Mouse (Mus musculus): Measurements from ENCODE around the gene Heyl. TPM values are rescaled to one million over a fixed set of nuclear protein-coding genes. Genes with fewer than 3 reads are reported as not detected.

Heyl gene
- polyA plus RNA-seq, 1 experiment from 2014 or later: 4.9 TPM

- ATAC-seq (ENCODE audit: low FRiP score, low TSS enrichment) (no peak), DNase-seq (ENCODE audit: low spot score) (no peak)
- Histone ChIP-seq H3K9ac (ENCODE audit: low read length) (no peak overlapping the region), H3K27me3 (ENCODE audit: control insufficient read depth, insufficient read depth, low read length) (no peaks in the 10 kb centered on the region), H3K4me2 (replicated peaks; ENCODE audit: low read depth) (no peak overlapping the region), H3K27ac (replicated peaks) (no peak overlapping the region), H3K9me3 (ENCODE audit: control insufficient read depth, low read length) (no peaks in the 10 kb centered on the region), H3K4me1 (replicated peaks; ENCODE audit: control insufficient read depth, insufficient read depth) (no peaks in the 10 kb centered on the region), H3K36me3 (ENCODE audit: control insufficient read depth, insufficient read depth, low read length) (no peaks in the 10 kb centered on the region), H3K4me3 (ENCODE audit: low read depth, low read length) (no peak overlapping the region)
- WGBS: 84% methylated on average over 9 of the region's 9 CpGs
- no peak for TF ChIP-seq CTCF (IDR thresholded peaks at IDR 0.05; ENCODE audit: low read depth)
- no peak for TF ChIP-seq EP300 (optimal IDR thresholded peaks at IDR 0.05)
Measured at GRCm38 (mm10) chr4:123213975-123214374, 19.4 kb upstream of the Heyl start.

- ATAC-seq (ENCODE audit: low FRiP score, low TSS enrichment) (no peak), DNase-seq (ENCODE audit: low spot score) (no peak)
- H3K27me3 ChIP-seq (ENCODE audit: control insufficient read depth, insufficient read depth, low read length): no peaks in the 10 kb centered on the region
- WGBS: 76% methylated on average over 1 of the region's 1 CpGs
- no peak overlapping the region for H3K4me2 ChIP-seq (replicated peaks; ENCODE audit: low read depth)
- TF ChIP-seq EP300 (optimal IDR thresholded peaks at IDR 0.05): no peak
- TF ChIP-seq CTCF (IDR thresholded peaks at IDR 0.05; ENCODE audit: low read depth): no peak
- no peak overlapping the region for H3K27ac ChIP-seq (replicated peaks)
- no peak overlapping the region for H3K9ac ChIP-seq (ENCODE audit: low read length)
- H3K4me1 ChIP-seq (replicated peaks; ENCODE audit: control insufficient read depth, insufficient read depth): no peaks in the 10 kb centered on the region
- H3K9me3 ChIP-seq (ENCODE audit: control insufficient read depth, low read length): no peaks in the 10 kb centered on the region
- H3K36me3 ChIP-seq (ENCODE audit: control insufficient read depth, insufficient read depth, low read length): no peaks in the 10 kb centered on the region
- H3K4me3 ChIP-seq (ENCODE audit: low read depth, low read length): no peak overlapping the region
Measured at GRCm38 (mm10) chr4:123215367-123215766, 18.0 kb upstream of the Heyl start.

GRCm38 (mm10) chr4:123216782-123217181 lies 16.6 kb upstream of the Heyl start:
- H3K9ac ChIP-seq (ENCODE audit: low read length): no peak overlapping the region
- H3K27me3 ChIP-seq (ENCODE audit: control insufficient read depth, insufficient read depth, low read length): no peaks in the 10 kb centered on the region
- no peaks in the 10 kb centered on the region for H3K36me3 ChIP-seq (ENCODE audit: control insufficient read depth, insufficient read depth, low read length)
- H3K27ac ChIP-seq (replicated peaks): no peak overlapping the region
- no peaks in the 10 kb centered on the region for H3K9me3 ChIP-seq (ENCODE audit: control insufficient read depth, low read length)
- ATAC-seq (ENCODE audit: low FRiP score, low TSS enrichment) (no peak), DNase-seq (ENCODE audit: low spot score) (peak; percentile 49)
- WGBS: 19% methylated on average over 1 of the region's 1 CpGs
- no peak overlapping the region for H3K4me3 ChIP-seq (ENCODE audit: low read depth, low read length)
- H3K4me2 ChIP-seq (replicated peaks; ENCODE audit: low read depth): no peak overlapping the region
- TF ChIP-seq EP300 (optimal IDR thresholded peaks at IDR 0.05) (no peak), CTCF (IDR thresholded peaks at IDR 0.05; ENCODE audit: low read depth) (peak; percentile 91)
- H3K4me1 ChIP-seq (replicated peaks; ENCODE audit: control insufficient read depth, insufficient read depth): no peaks in the 10 kb centered on the region

GRCm38 (mm10) chr4:123219720-123220357 lies 13.5 kb upstream of the Heyl start:
- DNase-seq (ENCODE audit: low spot score) (peak; percentile 68), ATAC-seq (ENCODE audit: low FRiP score, low TSS enrichment) (peak; percentile 79)
- Histone ChIP-seq H3K9ac (ENCODE audit: low read length) (no peak overlapping the region), H3K4me3 (ENCODE audit: low read depth, low read length) (no peak overlapping the region), H3K9me3 (ENCODE audit: control insufficient read depth, low read length) (no peaks in the 10 kb centered on the region), H3K4me1 (replicated peaks; ENCODE audit: control insufficient read depth, insufficient read depth) (no peaks in the 10 kb centered on the region), H3K27ac (replicated peaks) (no peak overlapping the region), H3K27me3 (ENCODE audit: control insufficient read depth, insufficient read depth, low read length) (no peaks in the 10 kb centered on the region), H3K36me3 (ENCODE audit: control insufficient read depth, insufficient read depth, low read length) (no peaks in the 10 kb centered on the region), H3K4me2 (replicated peaks; ENCODE audit: low read depth) (no peak overlapping the region)
- 68% methylated on average over 15 of the region's 15 CpGs for WGBS
- peak; percentile 99 for TF ChIP-seq CTCF (IDR thresholded peaks at IDR 0.05; ENCODE audit: low read depth)
- no peak for TF ChIP-seq EP300 (optimal IDR thresholded peaks at IDR 0.05)

GRCm38 (mm10) chr4:123220637-123221036 lies 12.7 kb upstream of the Heyl start:
- H3K9ac ChIP-seq (ENCODE audit: low read length): no peak overlapping the region
- no peaks in the 10 kb centered on the region for H3K36me3 ChIP-seq (ENCODE audit: control insufficient read depth, insufficient read depth, low read length)
- H3K27ac ChIP-seq (replicated peaks): no peak overlapping the region
- H3K4me3 ChIP-seq (ENCODE audit: low read depth, low read length): no peak overlapping the region
- no peak overlapping the region for H3K4me2 ChIP-seq (replicated peaks; ENCODE audit: low read depth)
- ATAC-seq (ENCODE audit: low FRiP score, low TSS enrichment) (no peak), DNase-seq (ENCODE audit: low spot score) (no peak)
- H3K27me3 ChIP-seq (ENCODE audit: control insufficient read depth, insufficient read depth, low read length): no peaks in the 10 kb centered on the region
- H3K9me3 ChIP-seq (ENCODE audit: control insufficient read depth, low read length): no peaks in the 10 kb centered on the region
- WGBS: 68% methylated on average over 4 of the region's 4 CpGs
- TF ChIP-seq EP300 (optimal IDR thresholded peaks at IDR 0.05): no peak
- TF ChIP-seq CTCF (IDR thresholded peaks at IDR 0.05; ENCODE audit: low read depth): no peak
- no peaks in the 10 kb centered on the region for H3K4me1 ChIP-seq (replicated peaks; ENCODE audit: control insufficient read depth, insufficient read depth)

- Histone ChIP-seq H3K9ac (ENCODE audit: low read length) (no peak overlapping the region), H3K4me3 (ENCODE audit: low read depth, low read length) (no peak overlapping the region), H3K4me2 (replicated peaks; ENCODE audit: low read depth) (no peak overlapping the region), H3K9me3 (ENCODE audit: control insufficient read depth, low read length) (no peaks in the 10 kb centered on the region), H3K27ac (replicated peaks) (no peak overlapping the region), H3K36me3 (ENCODE audit: control insufficient read depth, insufficient read depth, low read length) (no peaks in the 10 kb centered on the region), H3K4me1 (replicated peaks; ENCODE audit: control insufficient read depth, insufficient read depth) (peaks cover 4% of the 10 kb centered on the region; the same call in 1 of the 2 replicates), H3K27me3 (ENCODE audit: control insufficient read depth, insufficient read depth, low read length) (no peaks in the 10 kb centered on the region)
- DNase-seq (ENCODE audit: low spot score): peak; percentile 42
- TF ChIP-seq EP300 (optimal IDR thresholded peaks at IDR 0.05) (no peak), CTCF (IDR thresholded peaks at IDR 0.05; ENCODE audit: low read depth) (peak; percentile 69)
- WGBS: 61% methylated on average over 3 of the region's 3 CpGs
- ATAC-seq (ENCODE audit: low FRiP score, low TSS enrichment): no peak
Measured at GRCm38 (mm10) chr4:123223309-123223708, 10.0 kb upstream of the Heyl start.
